Mouse (Mus musculus) thymus, postnatal 0 days (tissue): Measurements from ENCODE around the gene Cd27. TPM values are rescaled to one million over a fixed set of nuclear protein-coding genes. Genes with fewer than 3 reads are reported as not detected.

Experiments
- DNase-seq: peaks from one replicate; pipeline ENCODE4 v3.0.0-alpha.2; 2015; ENCODE audit warnings: low spot score
- polyA plus RNA-seq: library from polyadenylated mRNA; unstranded; fragments of >200 nt; fragmentation: Nextera tagmentation; extraction: Ambion mirVana; gene quantifications from 2 replicates; pipeline ENCODE4 v1.2.1, GENCODE M21; 2015

The Cd27 gene
- polyA plus RNA-seq, 1 experiment from 2014 or later: 252 TPM

DNA sequence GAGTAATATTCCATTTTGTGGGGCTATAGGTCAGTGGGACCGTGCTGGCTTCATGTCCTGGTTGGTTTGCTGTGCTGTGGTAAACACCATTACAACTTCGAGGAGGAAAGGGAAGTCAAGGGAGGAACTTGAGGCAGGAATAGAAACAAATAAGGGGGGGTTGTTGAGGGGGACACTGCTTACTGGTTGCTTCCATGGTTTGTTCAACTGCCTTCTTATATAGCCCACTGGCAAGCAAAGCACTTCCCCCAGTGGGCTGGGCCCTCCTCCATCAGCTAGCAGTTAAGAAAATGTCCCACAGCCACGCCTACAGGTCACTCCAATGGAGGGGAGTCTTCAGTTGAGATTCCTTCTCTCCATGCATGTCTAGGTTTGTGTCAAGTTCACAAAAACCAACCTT is 15.5 kb upstream of the Cd27 start:
- DNase-seq: no peak

DNA sequence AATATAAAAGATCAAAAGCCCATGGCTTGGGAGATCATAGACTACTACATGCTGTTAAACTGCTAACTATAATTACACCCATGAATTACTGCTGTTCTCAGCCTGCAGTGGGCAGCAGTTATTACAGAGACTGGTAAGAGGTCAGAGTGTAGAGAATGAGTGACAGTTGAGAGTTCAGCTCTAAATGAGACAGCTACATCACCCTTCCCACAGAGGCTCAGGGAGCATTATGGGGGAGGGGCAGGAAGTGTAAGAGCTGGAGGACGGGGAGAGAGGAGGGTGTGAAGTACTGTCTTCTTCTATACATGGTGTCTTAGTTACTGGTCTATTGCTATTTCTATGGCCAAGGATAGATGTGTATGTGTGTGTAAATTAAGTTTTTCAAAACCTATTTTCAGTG is 7.7 kb upstream of the Cd27 start:
- DNase-seq: peak; percentile 74

DNA sequence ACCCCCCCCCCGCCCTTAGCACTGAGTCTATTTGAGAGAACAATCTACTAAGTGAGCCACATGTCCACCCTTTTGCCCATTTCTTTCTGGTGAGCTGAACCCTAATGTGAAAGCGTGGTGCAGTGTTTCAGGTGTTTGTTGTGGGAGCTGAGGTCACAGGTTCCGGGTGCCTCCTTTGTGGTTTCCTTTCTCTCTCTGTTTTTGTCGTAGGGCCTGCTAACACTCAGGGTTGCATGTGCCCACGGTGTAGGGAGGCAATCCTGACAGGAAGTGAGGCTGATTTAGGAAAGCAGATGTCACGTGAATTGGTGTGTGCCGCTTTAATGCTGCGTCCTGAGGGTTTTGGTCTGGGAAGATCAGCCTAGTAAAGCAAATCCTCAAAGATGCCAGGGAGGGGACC is 4.8 kb upstream of the Cd27 start:
- peak; percentile 85 for DNase-seq

DNA sequence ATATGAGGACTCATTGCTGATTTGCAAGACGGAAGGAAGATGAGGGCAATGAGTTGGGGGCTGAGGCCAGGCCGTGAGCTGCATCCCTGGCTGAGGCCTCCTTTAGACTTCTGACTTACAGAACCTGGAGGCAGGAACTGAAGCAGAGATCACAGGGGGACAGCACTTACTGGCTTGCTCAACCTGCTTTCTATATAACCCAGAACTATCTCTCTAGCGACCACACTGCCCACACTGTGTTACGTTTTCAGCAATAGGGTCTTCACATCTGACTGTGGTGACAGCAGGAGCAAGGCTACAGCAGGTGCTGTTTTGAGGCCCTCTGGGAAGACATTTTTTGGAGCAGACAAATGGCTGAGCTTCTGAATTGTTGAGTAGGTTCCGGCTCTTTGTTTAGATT is 3.8 kb upstream of the Cd27 start:
- DNase-seq: peak; percentile 54

DNA sequence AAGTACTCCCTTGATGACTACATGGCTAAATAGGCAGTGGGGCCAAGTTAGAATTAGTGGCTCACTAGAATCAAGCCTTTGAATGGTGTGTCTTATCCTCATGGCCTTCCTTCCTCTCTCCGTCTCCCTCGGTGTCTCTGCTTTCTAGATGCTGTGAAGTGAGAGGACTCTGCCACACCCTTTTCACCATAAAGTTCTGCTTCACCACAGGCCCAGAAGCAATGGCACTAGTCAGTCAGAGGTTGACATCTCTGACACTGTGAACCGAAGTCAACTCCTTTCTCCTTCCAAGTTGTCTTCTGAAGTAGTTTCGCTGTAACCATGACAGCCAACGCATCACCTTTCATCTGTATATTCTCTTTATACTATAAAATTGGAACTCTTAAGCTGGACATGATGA is 2.7 kb upstream of the Cd27 start:
- DNase-seq: no peak

DNA sequence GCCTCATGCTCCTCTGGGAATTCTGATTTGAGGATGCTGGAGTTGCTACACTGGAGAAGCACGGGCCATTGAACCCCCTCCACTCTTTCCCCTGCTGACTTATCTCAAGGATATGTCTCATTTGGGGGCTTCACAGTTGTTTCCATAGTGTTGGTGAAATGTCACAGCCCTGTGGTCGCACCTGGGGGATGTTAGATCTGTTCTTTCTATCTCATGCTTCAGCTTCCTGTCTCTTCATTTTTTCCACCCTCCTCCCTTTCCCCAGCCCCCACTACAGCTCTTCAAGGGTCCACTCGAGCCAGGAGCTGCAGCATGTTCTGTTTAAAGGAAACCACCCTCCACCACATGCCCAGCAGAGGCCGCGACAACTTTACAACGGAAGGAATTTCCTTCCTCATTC is 1.6 kb upstream of the Cd27 start:
- DNase-seq: peak; percentile 88

DNA sequence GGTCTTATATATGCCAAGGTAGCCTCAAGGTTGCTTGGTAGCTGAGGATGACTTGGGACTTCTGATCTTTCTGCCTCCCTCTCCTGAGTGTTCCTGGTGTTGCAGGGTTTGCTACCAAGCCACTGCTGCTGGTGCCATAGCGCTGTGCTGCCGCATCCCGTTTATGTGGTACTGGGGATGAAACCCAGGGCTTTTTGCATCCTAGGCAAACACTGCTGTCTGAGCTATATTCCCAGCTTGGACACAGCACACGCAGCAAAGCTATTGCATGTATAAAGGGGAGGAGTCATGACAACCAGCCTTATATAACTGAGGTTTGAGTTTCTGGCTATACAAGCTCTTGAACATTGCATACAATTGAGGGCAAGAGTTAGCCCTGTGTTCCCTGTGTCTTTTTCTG is 611 bp upstream of the Cd27 start:
- DNase-seq: peak; percentile 52

DNA sequence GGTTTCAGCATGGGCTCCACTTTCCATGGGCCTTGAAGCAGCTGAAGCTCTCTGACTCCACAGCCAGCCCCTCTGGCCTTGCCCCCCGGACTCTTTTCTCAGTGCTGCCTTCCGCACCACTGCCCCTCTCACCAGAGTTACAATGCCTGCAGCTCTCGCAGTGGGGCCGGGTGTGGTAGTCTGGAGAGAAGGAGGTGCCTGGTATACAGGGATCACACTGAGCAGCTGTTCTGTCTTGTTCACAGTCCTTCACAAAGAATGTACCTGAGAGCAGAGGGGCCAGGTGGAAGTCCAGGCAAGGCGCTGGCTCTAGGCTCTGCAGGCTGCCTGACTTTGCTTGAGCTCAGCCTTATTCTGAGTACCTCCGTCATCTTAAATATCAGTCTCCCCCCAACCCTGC is 469 bp downstream of the Cd27 start:
- DNase-seq: peak; percentile 49

DNA sequence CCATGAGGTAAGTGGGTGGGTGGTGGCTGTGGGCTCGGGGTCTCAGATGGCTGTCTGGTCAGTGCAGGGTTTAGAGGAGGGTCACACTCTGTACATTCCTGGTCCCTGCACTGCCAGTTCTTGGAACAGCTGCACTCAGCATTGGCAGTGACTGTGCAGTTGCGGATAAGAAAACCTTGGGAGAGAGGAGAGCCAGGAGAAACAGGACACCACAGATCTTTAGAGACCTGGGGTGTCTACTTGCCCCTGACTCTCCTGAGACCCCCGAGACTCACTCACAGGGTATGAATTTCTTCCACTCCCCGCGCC is 2.3 kb downstream of the Cd27 start:
- no peak for DNase-seq

DNA sequence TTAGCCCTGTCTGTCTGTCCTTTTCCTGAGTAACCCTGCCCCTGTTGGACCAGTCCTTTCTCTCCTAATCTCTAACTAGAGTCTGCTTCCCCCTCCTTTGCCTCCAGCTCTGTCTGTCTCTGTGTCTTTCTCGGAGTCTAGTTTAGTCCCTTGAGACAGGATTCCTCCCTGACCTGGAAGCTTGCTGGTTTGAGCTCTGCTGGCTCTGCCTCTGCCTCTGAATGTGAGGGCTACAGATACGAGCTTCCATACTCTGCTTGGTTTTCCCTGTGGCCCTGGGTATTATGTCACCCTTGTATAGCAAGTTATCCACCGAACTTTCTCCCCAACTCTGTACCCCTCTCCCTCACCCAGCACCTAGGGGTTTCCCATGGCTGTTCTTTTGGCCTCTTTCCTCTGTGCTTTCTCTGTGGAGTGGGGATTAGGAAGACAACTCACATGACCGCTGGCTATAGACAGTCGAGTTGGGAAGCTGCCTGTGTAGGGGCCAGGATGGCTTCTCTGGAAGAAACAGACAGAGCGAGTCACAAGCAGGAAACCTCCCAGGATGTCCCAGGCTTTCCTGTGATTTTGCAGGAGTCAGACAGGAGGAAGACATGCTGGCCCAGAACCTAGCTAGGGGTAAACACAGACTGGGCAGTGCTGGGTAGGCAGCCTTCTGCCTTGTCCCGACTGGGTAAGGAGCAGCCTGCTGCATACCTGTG is 2.8 kb downstream of the Cd27 start:
- no peak for DNase-seq

DNA sequence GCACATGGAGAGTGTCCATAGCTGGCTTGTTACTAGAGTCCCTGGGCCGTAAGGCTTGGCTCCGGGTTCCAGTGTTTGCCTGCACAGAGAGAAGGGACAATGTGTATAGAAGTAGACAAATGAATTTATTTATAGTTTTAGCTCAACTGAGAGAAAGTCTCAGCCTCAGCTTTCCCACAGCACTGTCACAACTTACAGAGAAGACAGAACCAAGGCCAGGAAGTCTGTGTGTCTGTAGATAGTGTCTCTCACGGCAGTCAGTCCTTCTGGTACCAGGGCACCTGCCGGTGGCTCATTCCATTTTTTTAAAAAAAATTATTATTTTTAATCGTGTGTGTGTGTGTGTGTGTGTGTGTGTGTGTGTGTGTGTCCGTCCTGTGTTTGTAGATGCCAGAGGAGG is 4.3 kb downstream of the Cd27 start:
- DNase-seq: no peak

DNA sequence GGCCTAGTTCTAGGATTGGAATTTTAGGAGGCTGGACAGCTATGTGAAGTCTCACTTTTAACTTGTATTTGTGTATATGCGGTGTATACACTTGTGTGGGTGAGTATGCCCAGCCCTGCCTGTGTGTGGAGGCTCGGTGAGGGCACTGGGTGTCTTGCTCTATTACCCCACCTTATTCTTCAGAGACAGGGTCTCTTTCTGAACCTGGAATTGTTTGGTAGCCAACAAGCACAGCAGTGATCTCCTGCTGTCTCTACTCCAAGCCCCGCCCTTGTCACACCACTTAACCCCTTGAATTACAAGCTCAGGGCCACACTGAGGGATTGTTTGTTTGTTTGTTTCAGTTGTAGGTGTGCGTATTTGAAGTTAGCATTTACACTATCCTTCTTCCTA is 4.8 kb downstream of the Cd27 start:
- DNase-seq: no peak

DNA sequence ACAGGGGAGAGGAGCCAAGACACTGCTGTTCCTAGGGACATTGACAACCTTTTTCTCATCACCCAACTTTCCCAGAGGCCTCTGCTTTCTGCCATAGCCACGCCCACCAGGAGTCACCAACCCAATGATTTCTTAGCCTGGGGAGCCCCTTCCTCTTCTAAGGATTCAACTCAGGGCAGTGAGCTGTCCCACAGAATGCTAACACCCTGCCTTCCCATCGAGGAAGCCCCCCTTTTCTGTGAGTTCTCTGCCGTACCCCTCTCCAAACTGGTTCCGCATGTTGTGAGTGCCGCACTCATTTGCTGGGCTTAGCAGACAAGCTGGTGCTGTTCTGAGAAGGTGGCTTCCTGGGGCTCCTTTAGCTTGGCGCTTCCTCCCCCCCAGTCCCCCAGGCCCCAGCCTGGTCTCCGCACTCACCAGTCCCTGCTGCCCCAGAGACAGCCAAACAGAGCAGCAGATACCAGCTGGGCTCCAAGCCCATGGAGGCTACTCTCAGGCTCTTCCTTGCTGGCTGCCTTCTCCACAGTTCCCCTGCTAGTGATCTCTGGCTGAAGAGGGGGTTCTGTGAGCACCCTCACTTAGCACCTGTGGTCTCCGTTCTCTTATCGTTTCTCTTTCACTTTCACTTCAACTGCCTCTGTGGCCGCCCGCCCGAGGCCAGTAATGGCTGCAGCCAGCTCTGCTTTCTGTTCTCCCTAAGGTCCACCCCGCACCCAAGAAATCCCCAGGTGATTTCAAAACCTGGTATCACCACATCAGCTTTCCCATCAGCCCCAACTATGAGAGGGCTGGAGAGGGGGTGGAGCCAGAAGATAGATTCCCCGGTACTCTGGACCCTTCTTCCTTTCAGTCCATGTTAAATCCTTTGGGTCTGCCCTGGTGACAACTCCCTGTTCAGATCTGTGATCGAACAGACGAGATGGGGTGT is 5.4 kb downstream of the Cd27 start, which contains the start of gene Tapbpl:
Gene Tapbpl (minus strand): TSS at position 744 of the 928 bp plus-strand sequence.
- DNase-seq: peak; percentile 83

DNA sequence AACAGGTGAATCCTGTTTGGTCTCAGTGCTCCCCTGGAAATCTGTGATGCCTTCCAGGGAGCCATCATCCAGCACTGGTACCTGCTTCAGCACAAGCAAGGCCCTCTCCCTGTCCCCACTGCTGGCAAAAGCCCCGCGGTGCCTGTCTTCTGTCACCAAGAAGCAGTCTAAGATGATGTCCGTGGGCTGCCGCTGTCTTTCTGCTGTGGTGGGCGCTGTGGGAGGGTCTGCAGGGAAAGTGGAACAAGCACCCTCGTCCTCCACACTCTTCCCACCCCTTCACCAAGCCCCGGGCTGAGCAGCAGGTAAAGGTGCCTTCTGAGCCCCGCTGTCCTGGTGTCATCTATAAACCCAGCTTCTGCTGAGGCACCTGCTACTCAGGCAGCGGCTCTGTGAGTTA is 6.2 kb downstream of the Cd27 start:
- peak; percentile 42 for DNase-seq

DNA sequence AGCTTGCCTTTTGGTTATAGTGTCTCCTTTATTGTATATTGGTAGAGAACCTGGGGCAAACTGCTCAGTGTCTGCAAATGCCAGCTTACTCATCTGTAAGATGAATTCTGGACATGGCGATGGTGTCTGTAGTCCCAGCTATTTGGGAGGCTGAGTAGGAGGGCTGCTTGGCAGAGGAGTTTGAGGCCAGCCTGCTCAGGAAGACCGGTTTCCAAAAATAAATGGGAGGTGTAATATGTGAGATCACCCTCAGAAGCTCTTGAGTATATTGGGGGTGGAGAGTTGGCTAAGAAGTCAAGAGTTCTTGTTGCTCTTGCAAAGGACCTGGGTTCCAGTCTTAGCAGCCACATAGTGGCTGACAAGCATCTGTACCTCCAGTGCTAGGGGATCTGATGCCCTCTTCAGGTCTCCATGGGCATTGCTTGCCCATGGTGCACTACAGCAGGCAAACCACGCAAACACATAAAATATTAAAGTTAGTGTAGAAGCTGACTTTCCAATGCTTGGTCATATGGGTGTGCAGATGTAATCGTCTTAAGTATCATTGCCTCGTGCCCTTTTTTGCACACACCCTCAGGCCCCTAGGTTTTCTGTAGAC is 11.2 kb downstream of the Cd27 start:
- peak; percentile 58 for DNase-seq

DNA sequence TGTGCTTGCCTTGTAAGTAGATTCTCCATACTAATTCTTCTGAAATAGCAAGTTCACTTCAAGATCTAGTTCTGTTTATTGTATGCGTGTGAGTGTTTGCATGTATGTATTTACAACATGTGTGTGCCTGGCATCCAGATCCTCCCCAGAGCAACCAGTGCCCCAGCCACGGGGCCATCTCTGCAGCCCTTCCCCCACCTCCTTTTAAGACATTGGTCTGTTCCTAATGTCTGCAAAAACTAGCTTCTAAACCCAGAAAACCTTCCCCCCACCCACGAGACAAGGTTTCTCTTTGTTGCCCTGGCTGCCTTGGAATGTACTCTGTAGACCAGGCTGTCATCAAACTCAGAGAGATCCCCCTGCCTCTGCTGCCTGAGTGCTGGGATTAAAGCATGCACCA is 14.2 kb downstream of the Cd27 start:
- no peak for DNase-seq

DNA sequence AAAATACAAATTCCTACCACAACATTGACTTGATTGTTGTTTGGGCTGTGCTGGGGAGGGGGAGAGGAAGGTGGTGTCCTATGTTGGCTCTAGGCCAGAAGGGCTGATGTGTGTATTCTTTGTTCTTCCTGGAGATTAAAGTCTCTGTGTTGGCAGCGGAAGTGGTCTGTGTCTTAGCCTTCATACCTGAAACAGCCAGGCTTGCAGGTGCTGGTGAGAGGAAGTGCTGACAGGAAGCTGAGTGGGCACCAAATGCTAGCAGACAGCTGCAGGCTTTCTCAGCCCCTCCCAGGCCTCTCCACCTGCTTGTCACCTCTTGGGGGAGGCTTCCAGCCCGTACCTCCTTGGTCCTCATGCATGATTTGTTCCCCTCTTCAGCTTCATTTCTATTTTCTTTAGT is 14.7 kb downstream of the Cd27 start:
- peak; percentile 97 for DNase-seq

DNA sequence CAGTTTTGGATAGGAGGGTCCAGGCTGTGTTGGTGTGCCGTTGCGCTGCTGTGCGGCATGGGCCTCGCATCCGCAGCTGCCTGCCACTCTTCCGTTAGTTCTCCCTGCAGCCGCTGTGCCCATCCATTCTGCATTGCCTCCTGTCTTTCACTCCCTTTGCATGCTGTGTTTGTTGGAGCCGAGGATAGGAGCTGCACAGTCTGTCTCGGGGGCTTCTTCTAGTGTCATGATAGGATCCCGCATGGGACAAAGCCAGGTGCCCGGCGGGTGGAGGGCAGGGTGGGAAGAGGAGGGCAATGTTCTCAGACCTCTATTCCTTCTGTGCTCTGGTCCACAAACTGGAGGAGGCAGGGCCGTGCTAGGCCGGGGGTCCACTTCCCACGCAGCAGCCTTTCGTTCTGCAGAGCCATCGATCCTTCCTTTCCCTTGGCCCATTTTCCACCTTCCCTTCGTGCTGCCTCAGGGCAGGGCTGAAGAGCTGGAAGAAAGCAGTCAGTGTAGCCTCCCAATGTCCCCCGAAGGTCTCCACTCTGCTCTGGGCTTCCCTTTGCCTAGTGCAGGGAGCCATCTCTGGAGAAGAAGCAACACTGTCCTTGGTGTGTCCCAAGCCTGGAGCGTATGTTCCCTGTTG is 15.6 kb downstream of the Cd27 start:
- peak; percentile 17 for DNase-seq

DNA sequence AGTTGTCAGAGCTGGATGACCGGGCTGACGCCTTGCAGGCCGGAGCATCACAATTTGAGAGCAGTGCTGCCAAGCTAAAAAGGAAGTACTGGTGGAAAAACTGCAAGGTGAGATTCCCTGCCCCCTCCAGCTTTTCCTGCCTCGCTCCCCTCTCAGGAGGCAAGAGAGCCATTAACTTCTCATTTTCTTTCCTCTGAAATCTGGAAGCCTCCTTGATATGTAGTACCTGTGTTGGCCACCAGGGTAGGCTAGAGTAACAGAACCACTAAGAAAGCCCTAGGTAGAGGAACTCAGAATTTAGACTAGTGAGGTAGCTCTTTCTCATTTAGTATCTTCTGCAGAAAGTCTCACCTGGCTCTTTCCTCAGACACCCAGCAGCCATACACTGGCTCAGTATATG is 17.8 kb downstream of the Cd27 start:
- DNase-seq: peak; percentile 86

DNA sequence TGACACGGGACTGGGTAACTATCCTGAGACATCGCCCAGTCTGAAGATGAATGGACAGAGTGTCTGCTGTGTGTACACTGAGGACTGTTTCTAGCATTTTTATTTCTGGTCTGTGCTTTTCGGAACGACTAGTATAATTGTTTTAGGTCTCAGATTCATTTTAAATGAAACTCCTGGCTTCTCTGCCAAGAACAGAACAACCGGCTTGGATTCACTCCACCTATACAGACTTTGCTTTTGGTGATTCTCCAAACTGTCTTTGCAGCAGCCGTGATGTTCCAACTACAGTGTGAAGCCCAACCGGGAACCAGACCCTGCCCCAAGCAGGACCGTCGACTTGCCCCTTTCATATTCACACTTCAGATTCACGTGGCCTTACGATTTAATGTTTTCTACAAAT is 18.9 kb downstream of the Cd27 start:
- DNase-seq: no peak

DNA sequence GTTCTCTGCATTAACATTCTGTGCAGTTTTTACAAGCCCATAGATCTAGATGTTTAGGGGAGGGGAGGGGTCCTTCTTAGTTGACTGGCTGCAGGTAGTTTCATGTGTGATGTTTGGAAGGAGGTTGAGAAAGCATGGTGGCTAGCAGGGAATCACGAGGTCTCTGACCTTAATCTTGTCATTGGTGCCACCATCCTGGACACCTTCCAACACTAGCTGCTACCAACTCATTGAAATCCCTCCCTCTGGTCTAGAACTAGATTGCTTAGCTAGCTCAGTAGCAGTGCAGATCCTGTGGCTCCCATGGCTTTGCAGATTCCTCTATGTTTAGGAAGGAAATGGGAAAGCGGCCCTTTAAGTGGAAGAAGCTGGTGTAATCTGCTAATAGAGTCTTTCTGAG is 19.9 kb downstream of the Cd27 start:
- DNase-seq: peak; percentile 4
